Mouse (Mus musculus) bone marrow macrophage, adult 2 months (primary cell): ENCODE data around the gene Cyp26a1.

Experiments used
- CTCF ChIP-seq: IDR thresholded peaks from 2 replicates; pipeline ENCODE4 v1.5.1; 2012; ENCODE audit warnings: low read depth, mild to moderate bottlenecking, low read length, moderate library complexity
- POLR2A ChIP-seq: IDR thresholded peaks from 2 replicates; pipeline ENCODE4 v1.6.1; 2012; ENCODE audit warnings: mild to moderate bottlenecking, low read depth, low read length, borderline replicate concordance

DNA sequence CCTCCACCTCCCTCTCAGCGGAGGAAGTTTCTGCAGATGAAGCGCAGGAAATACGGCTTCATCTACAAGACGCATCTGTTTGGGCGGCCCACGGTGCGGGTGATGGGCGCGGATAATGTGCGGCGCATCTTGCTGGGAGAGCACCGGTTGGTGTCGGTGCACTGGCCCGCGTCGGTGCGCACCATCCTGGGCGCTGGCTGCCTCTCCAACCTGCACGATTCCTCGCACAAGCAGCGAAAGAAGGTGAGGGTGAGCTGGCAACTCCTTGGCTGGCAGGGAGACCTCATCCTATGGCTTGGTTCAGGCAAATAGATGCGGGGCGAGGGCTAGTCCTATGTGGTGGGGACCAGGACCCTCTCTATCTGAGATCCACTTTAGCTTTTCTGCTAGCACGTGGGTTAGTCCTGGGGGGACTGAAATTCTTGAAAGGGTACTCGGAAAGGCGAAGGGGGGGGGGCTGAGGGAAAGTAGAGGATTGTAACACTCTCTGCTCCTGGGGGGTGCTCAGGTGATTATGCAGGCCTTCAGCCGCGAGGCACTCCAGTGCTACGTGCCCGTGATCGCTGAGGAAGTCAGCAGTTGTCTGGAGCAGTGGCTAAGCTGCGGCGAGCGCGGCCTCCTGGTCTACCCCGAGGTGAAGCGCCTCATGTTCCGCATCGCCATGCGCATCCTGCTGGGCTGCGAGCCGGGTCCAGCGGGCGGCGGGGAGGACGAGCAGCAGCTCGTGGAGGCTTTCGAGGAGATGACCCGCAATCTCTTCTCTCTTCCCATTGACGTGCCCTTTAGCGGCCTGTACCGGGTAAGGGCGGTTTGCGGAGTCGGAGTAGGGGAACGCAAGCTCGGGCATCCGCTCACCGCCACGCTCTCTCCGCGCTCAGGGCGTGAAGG is 919 bp downstream of the Cyp26a1 start:
- no peak for TF ChIP-seq POLR2A
- no peak for TF ChIP-seq CTCF
